Mouse (Mus musculus) lung, embryonic 14.5 days (tissue): ENCODE results near the gene Gtsf1. TPM values are rescaled to one million over a fixed set of nuclear protein-coding genes. Genes with fewer than 3 reads are reported as not detected.

ENCODE experiments used
- ATAC-seq: fragments of 200-750 bp; cut with Nextera tagmentation; 2 replicates; pipeline ENCODE4 v1.8.0; 2017; ENCODE audit warnings: mild to moderate bottlenecking, moderate TSS enrichment, moderate library complexity; ENCODE audit not compliant: insufficient read depth
- DNase-seq: peaks from one replicate; pipeline ENCODE4 v3.0.0-alpha.2; 2015
- H3K27ac ChIP-seq: fragments of 300-500 bp; sonication (generic); 2 replicates; pipeline ENCODE4 v1.5.1; 2014; ENCODE audit warnings: low read depth, mild to moderate bottlenecking, moderate library complexity
- H3K27me3 ChIP-seq: fragments of 300-500 bp; sonication (generic); 2 replicates; pipeline ENCODE4 v1.6.1; 2014; ENCODE audit warnings: low read length, control low read depth; ENCODE audit not compliant: insufficient read depth
- H3K36me3 ChIP-seq: fragments of 300-500 bp; sonication (generic); 2 replicates; pipeline ENCODE4 v1.6.1; 2014; ENCODE audit warnings: control low read depth; ENCODE audit not compliant: insufficient read depth
- H3K4me1 ChIP-seq: fragments of 300-500 bp; sonication (generic); 2 replicates; pipeline ENCODE4 v1.6.1; 2014; ENCODE audit warnings: antibody characterized with exemption, control low read depth; ENCODE audit not compliant: insufficient read depth
- H3K4me2 ChIP-seq: fragments of 300-500 bp; sonication (generic); 2 replicates; pipeline ENCODE4 v1.6.1; 2014; ENCODE audit warnings: mild to moderate bottlenecking
- H3K4me3 ChIP-seq: fragments of 300-500 bp; sonication (generic); 2 replicates; pipeline ENCODE4 v1.5.1; 2014; ENCODE audit warnings: low read depth, low read length
- H3K9ac ChIP-seq: fragments of 300-500 bp; sonication (generic); 2 replicates; pipeline ENCODE4 v1.6.1; 2014
- H3K9me3 ChIP-seq: fragments of 300-500 bp; sonication (generic); 2 replicates; pipeline ENCODE4 v1.6.1; 2016; ENCODE audit warnings: low read depth, low read length, control low read depth
- CTCF ChIP-seq: IDR thresholded peaks from 2 replicates; pipeline ENCODE4 v1.5.1; 2016; ENCODE audit warnings: antibody characterized with exemption, low read depth
- WGBS: fragments of 180-500 bp; shearing (Covaris S2); extraction: QIAGEN DNeasy Blood & Tissue Kit; methylation state at CpG from one replicate; pipeline ENCODE4 v1.1.7; 2014; 5-methylcytosine and 5-hydroxymethylcytosine counted together
- polyA plus RNA-seq: library from polyadenylated mRNA; unstranded; fragments of >200 nt; fragmentation: Nextera tagmentation; extraction: Ambion mirVana; gene quantifications from 2 replicates; pipeline ENCODE4 v1.2.1, GENCODE M21; 2014

Gtsf1 gene
- polyA plus RNA-seq, 1 experiment from 2014 or later, result not detected

GRCm38 (mm10) chr15:103377752-103378664 is 52.3 kb downstream of the Gtsf1 start:
- Histone ChIP-seq H3K9ac (no peak overlapping the region), H3K27ac (peak overlapping the region; percentile 69; the same call in 1 of the 2 replicates), H3K4me3 (no peak overlapping the region), H3K9me3 (no peaks in the 10 kb centered on the region), H3K4me1 (peaks cover 10% of the 10 kb centered on the region; the same call in 1 of the 2 replicates), H3K4me2 (no peak overlapping the region), H3K36me3 (no peaks in the 10 kb centered on the region), H3K27me3 (no peaks in the 10 kb centered on the region)
- no peak for TF ChIP-seq CTCF
- peak; percentile 29; the same call in 1 of the 2 replicates for ATAC-seq
- 65% methylated on average over 3 of the region's 3 CpGs for WGBS
- DNase-seq, result no peak

GRCm38 (mm10) chr15:103376837-103377269 is 53.4 kb downstream of the Gtsf1 start:
- WGBS, result 29% methylated on average over 8 of the region's 8 CpGs
- TF ChIP-seq CTCF, result no peak
- Histone ChIP-seq H3K9ac (no peak overlapping the region), H3K36me3 (no peaks in the 10 kb centered on the region), H3K9me3 (no peaks in the 10 kb centered on the region), H3K4me1 (peaks cover 10% of the 10 kb centered on the region; the same call in 1 of the 2 replicates), H3K27ac (no peak overlapping the region), H3K4me2 (no peak overlapping the region), H3K27me3 (no peaks in the 10 kb centered on the region), H3K4me3 (no peak overlapping the region)
- DNase-seq, result peak; percentile 71
- ATAC-seq, result peak; percentile 62

- WGBS, result 78% methylated on average over 4 of the region's 4 CpGs
- no peak for TF ChIP-seq CTCF
Observed at GRCm38 (mm10) chr15:103375112-103375800, 55.0 kb downstream of the Gtsf1 start.

GRCm38 (mm10) chr15:103372461-103372860 is 57.8 kb downstream of the Gtsf1 start:
- Histone ChIP-seq H3K9ac (no peak overlapping the region), H3K9me3 (no peaks in the 10 kb centered on the region), H3K4me2 (no peak overlapping the region), H3K4me3 (no peak overlapping the region), H3K4me1 (no peaks in the 10 kb centered on the region), H3K27ac (no peak overlapping the region), H3K36me3 (no peaks in the 10 kb centered on the region), H3K27me3 (no peaks in the 10 kb centered on the region)
- TF ChIP-seq CTCF, result no peak
- DNase-seq (no peak), ATAC-seq (no peak)

More at GRCm38 (mm10) chr15:103375112-103375800, 55.0 kb downstream of the Gtsf1 start:
- Histone ChIP-seq H3K27me3 (no peaks in the 10 kb centered on the region), H3K36me3 (no peaks in the 10 kb centered on the region), H3K9me3 (no peaks in the 10 kb centered on the region), H3K9ac (no peak overlapping the region), H3K4me2 (no peak overlapping the region), H3K4me1 (peaks cover 10% of the 10 kb centered on the region; the same call in 1 of the 2 replicates), H3K4me3 (no peak overlapping the region), H3K27ac (no peak overlapping the region)
- ATAC-seq (no peak), DNase-seq (no peak)

- Histone ChIP-seq H3K4me2 (no peak overlapping the region), H3K9me3 (no peaks in the 10 kb centered on the region), H3K9ac (no peak overlapping the region), H3K4me1 (no peaks in the 10 kb centered on the region), H3K36me3 (no peaks in the 10 kb centered on the region), H3K27me3 (no peaks in the 10 kb centered on the region), H3K27ac (no peak overlapping the region), H3K4me3 (no peak overlapping the region)
- no peak for TF ChIP-seq CTCF
- 76% methylated on average over 1 of the region's 1 CpGs for WGBS
- DNase-seq (no peak), ATAC-seq (no peak)
Observed at GRCm38 (mm10) chr15:103371741-103372140, 58.5 kb downstream of the Gtsf1 start.

GRCm38 (mm10) chr15:103371208-103371607 is 59.1 kb downstream of the Gtsf1 start:
- H3K4me3 ChIP-seq, result no peak overlapping the region
- H3K27ac ChIP-seq, result no peak overlapping the region
- H3K9ac ChIP-seq, result no peak overlapping the region
- no peak overlapping the region for H3K4me2 ChIP-seq
- H3K27me3 ChIP-seq, result no peaks in the 10 kb centered on the region
- H3K36me3 ChIP-seq, result no peaks in the 10 kb centered on the region
- peak; percentile 28 for DNase-seq
- H3K4me1 ChIP-seq, result no peaks in the 10 kb centered on the region
- ATAC-seq, result no peak
- 22% methylated on average over 2 of the region's 2 CpGs for whole genome bisulfite sequencing
- H3K9me3 ChIP-seq, result no peaks in the 10 kb centered on the region
- TF ChIP-seq CTCF, result no peak

GRCm38 (mm10) chr15:103370462-103370861 is 59.8 kb downstream of the Gtsf1 start:
- no peak overlapping the region for H3K27ac ChIP-seq
- no peaks in the 10 kb centered on the region for H3K4me1 ChIP-seq
- ATAC-seq, result no peak
- H3K4me2 ChIP-seq, result no peak overlapping the region
- H3K27me3 ChIP-seq, result no peaks in the 10 kb centered on the region
- no peak overlapping the region for H3K4me3 ChIP-seq
- DNase-seq, result no peak
- no peaks in the 10 kb centered on the region for H3K36me3 ChIP-seq
- no peaks in the 10 kb centered on the region for H3K9me3 ChIP-seq
- TF ChIP-seq CTCF, result no peak
- H3K9ac ChIP-seq, result no peak overlapping the region
- WGBS, result 33% methylated on average over 4 of the region's 4 CpGs
